Mouse (Mus musculus) T-cell, adult 2 months (primary cell): Measurements from ENCODE around the gene Prss50.

ENCODE experiments used
- DNase-seq: peaks from one replicate; pipeline ENCODE4 v3.0.0; 2022; ENCODE audit warnings: low spot score

The Prss50 gene

GRCm38 (mm10) chr9:110907201-110907837, 49.6 kb downstream of the Prss50 start:
- peak; percentile 85 for DNase-seq

GRCm38 (mm10) chr9:110907838-110908630, 50.3 kb downstream of the Prss50 start:
- no peak for DNase-seq

- no peak for DNase-seq
Observed at GRCm38 (mm10) chr9:110908631-110909016, 50.9 kb downstream of the Prss50 start.

DNA sequence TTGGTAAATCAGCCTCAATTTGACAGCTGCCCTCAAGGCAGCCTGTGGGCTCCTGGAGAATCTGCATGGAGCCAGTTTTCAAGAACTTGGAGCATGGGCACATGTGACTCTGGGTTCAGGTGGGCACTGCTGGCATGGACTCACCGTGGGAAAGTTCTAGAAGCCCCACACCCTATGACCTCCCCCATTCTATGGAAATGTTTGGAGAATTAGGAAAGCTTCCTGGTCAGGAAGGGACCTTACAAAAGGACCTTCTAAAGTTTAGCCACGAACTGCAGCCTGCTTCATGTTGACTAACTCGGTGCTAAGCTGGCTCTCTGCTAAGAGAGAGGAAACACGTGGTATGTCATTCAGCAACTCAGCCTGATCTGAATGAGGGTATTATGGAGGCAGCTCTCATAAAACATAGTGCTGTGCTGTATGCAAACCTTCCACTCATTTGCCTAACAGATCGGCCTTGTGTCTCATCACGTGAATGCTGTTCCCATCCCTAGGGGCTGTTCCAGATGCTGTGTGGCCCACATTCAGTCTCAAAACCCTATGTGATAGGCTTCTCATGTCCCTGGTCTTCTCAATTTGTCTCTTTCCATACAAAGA, 51.7 kb downstream of the Prss50 start:
- DNase-seq = peak; percentile 53
